Mouse (Mus musculus): ENCODE measurements around the gene Ice1. TPM values are rescaled to one million over a fixed set of nuclear protein-coding genes. Genes with fewer than 3 reads are reported as not detected.

Ice1 gene
- polyA plus RNA-seq, 1 experiment from 2014 or later = 35.1 TPM

- Histone ChIP-seq H3K27me3 (ENCODE audit: control insufficient read depth, insufficient read depth, low read length) (no peaks in the 10 kb centered on the region), H3K27ac (ENCODE audit: low read length) (no peak overlapping the region), H3K4me2 (replicated peaks; ENCODE audit: low read depth, low read length) (no peak overlapping the region), H3K9ac (replicated peaks; ENCODE audit: low read depth, low read length) (no peak overlapping the region), H3K36me3 (ENCODE audit: control insufficient read depth, insufficient read depth, low read length) (peaks cover 6% of the 10 kb centered on the region), H3K9me3 (ENCODE audit: control insufficient read depth, low read depth, low read length) (no peaks in the 10 kb centered on the region), H3K4me3 (ENCODE audit: low read depth, low read length) (no peak overlapping the region), H3K4me1 (ENCODE audit: control insufficient read depth, insufficient read depth, low read length) (no peaks in the 10 kb centered on the region)
- 34% methylated on average over 2 of the region's 2 CpGs for WGBS
- no peak for ATAC-seq (ENCODE audit: insufficient number of reproducible peaks, insufficient read depth, low FRiP score, low read depth)
Observed at GRCm38 (mm10) chr13:70582517-70582916, 54.9 kb downstream of the Ice1 start.

GRCm38 (mm10) chr13:70581509-70581908, 55.9 kb downstream of the Ice1 start:
- H3K9ac ChIP-seq (replicated peaks; ENCODE audit: low read depth, low read length) = no peak overlapping the region
- no peaks in the 10 kb centered on the region for H3K27me3 ChIP-seq (ENCODE audit: control insufficient read depth, insufficient read depth, low read length)
- no peak overlapping the region for H3K27ac ChIP-seq (ENCODE audit: low read length)
- 89% methylated on average over 4 of the region's 4 CpGs for WGBS
- H3K4me1 ChIP-seq (ENCODE audit: control insufficient read depth, insufficient read depth, low read length) = no peaks in the 10 kb centered on the region
- no peak overlapping the region for H3K4me3 ChIP-seq (ENCODE audit: low read depth, low read length)
- H3K36me3 ChIP-seq (ENCODE audit: control insufficient read depth, insufficient read depth, low read length) = peaks cover 3% of the 10 kb centered on the region
- H3K9me3 ChIP-seq (ENCODE audit: control insufficient read depth, low read depth, low read length) = no peaks in the 10 kb centered on the region
- H3K4me2 ChIP-seq (replicated peaks; ENCODE audit: low read depth, low read length) = no peak overlapping the region
- ATAC-seq (ENCODE audit: insufficient number of reproducible peaks, insufficient read depth, low FRiP score, low read depth) = no peak

- no peak overlapping the region for H3K4me3 ChIP-seq (ENCODE audit: low read depth, low read length)
- no peak for ATAC-seq (ENCODE audit: insufficient number of reproducible peaks, insufficient read depth, low FRiP score, low read depth)
- no peaks in the 10 kb centered on the region for H3K4me1 ChIP-seq (ENCODE audit: control insufficient read depth, insufficient read depth, low read length)
- H3K36me3 ChIP-seq (ENCODE audit: control insufficient read depth, insufficient read depth, low read length) = no peaks in the 10 kb centered on the region
- H3K9ac ChIP-seq (replicated peaks; ENCODE audit: low read depth, low read length) = no peak overlapping the region
- no peaks in the 10 kb centered on the region for H3K9me3 ChIP-seq (ENCODE audit: control insufficient read depth, low read depth, low read length)
- no peaks in the 10 kb centered on the region for H3K27me3 ChIP-seq (ENCODE audit: control insufficient read depth, insufficient read depth, low read length)
- no peak overlapping the region for H3K27ac ChIP-seq (ENCODE audit: low read length)
- WGBS = 91% methylated on average over 1 of the region's 1 CpGs
- no peak overlapping the region for H3K4me2 ChIP-seq (replicated peaks; ENCODE audit: low read depth, low read length)
Observed at GRCm38 (mm10) chr13:70574216-70574615, 63.2 kb downstream of the Ice1 start.

- no peaks in the 10 kb centered on the region for H3K4me1 ChIP-seq (ENCODE audit: control insufficient read depth, insufficient read depth, low read length)
- no peak overlapping the region for H3K4me2 ChIP-seq (replicated peaks; ENCODE audit: low read depth, low read length)
- H3K4me3 ChIP-seq (ENCODE audit: low read depth, low read length) = no peak overlapping the region
- H3K9ac ChIP-seq (replicated peaks; ENCODE audit: low read depth, low read length) = no peak overlapping the region
- H3K27me3 ChIP-seq (ENCODE audit: control insufficient read depth, insufficient read depth, low read length) = no peaks in the 10 kb centered on the region
- no peaks in the 10 kb centered on the region for H3K36me3 ChIP-seq (ENCODE audit: control insufficient read depth, insufficient read depth, low read length)
- ATAC-seq (ENCODE audit: insufficient number of reproducible peaks, insufficient read depth, low FRiP score, low read depth) = no peak
- no peaks in the 10 kb centered on the region for H3K9me3 ChIP-seq (ENCODE audit: control insufficient read depth, low read depth, low read length)
- 70% methylated on average over 2 of the region's 2 CpGs for WGBS
- no peak overlapping the region for H3K27ac ChIP-seq (ENCODE audit: low read length)
Observed at GRCm38 (mm10) chr13:70567889-70568288, 69.5 kb downstream of the Ice1 start.

- no peaks in the 10 kb centered on the region for H3K9me3 ChIP-seq (ENCODE audit: control insufficient read depth, low read depth, low read length)
- no peak for ATAC-seq (ENCODE audit: insufficient number of reproducible peaks, insufficient read depth, low FRiP score, low read depth)
Observed at GRCm38 (mm10) chr13:70553456-70553855, 84.0 kb downstream of the Ice1 start.

GRCm38 (mm10) chr13:70547457-70547856, 90.0 kb downstream of the Ice1 start:
- Histone ChIP-seq H3K4me1 (ENCODE audit: control insufficient read depth, insufficient read depth, low read length) (no peaks in the 10 kb centered on the region), H3K9me3 (ENCODE audit: control insufficient read depth, low read depth, low read length) (no peaks in the 10 kb centered on the region), H3K27me3 (ENCODE audit: control insufficient read depth, insufficient read depth, low read length) (no peaks in the 10 kb centered on the region), H3K4me3 (ENCODE audit: low read depth, low read length) (no peak overlapping the region), H3K9ac (replicated peaks; ENCODE audit: low read depth, low read length) (no peak overlapping the region), H3K36me3 (ENCODE audit: control insufficient read depth, insufficient read depth, low read length) (no peaks in the 10 kb centered on the region), H3K27ac (ENCODE audit: low read length) (no peak overlapping the region), H3K4me2 (replicated peaks; ENCODE audit: low read depth, low read length) (no peak overlapping the region)
- WGBS = 33% methylated on average over 3 of the region's 3 CpGs
- ATAC-seq (ENCODE audit: insufficient number of reproducible peaks, insufficient read depth, low FRiP score, low read depth) = no peak

More at GRCm38 (mm10) chr13:70553456-70553855, 84.0 kb downstream of the Ice1 start:
- Histone ChIP-seq H3K4me3 (ENCODE audit: low read depth, low read length) (no peak overlapping the region), H3K27me3 (ENCODE audit: control insufficient read depth, insufficient read depth, low read length) (no peaks in the 10 kb centered on the region), H3K4me1 (ENCODE audit: control insufficient read depth, insufficient read depth, low read length) (no peaks in the 10 kb centered on the region), H3K9ac (replicated peaks; ENCODE audit: low read depth, low read length) (no peak overlapping the region), H3K4me2 (replicated peaks; ENCODE audit: low read depth, low read length) (no peak overlapping the region), H3K36me3 (ENCODE audit: control insufficient read depth, insufficient read depth, low read length) (no peaks in the 10 kb centered on the region), H3K27ac (ENCODE audit: low read length) (no peak overlapping the region)
- WGBS = 76% methylated on average over 5 of the region's 5 CpGs

GRCm38 (mm10) chr13:70545261-70545660, 92.2 kb downstream of the Ice1 start:
- H3K9me3 ChIP-seq (ENCODE audit: control insufficient read depth, low read depth, low read length) = no peaks in the 10 kb centered on the region
- ATAC-seq (ENCODE audit: insufficient number of reproducible peaks, insufficient read depth, low FRiP score, low read depth) = no peak
- no peak overlapping the region for H3K4me2 ChIP-seq (replicated peaks; ENCODE audit: low read depth, low read length)
- no peak overlapping the region for H3K9ac ChIP-seq (replicated peaks; ENCODE audit: low read depth, low read length)
- H3K27me3 ChIP-seq (ENCODE audit: control insufficient read depth, insufficient read depth, low read length) = no peaks in the 10 kb centered on the region
- no peaks in the 10 kb centered on the region for H3K4me1 ChIP-seq (ENCODE audit: control insufficient read depth, insufficient read depth, low read length)
- no peak overlapping the region for H3K4me3 ChIP-seq (ENCODE audit: low read depth, low read length)
- 11% methylated on average over 1 of the region's 1 CpGs for WGBS
- H3K36me3 ChIP-seq (ENCODE audit: control insufficient read depth, insufficient read depth, low read length) = no peaks in the 10 kb centered on the region
- no peak overlapping the region for H3K27ac ChIP-seq (ENCODE audit: low read length)

- no peaks in the 10 kb centered on the region for H3K9me3 ChIP-seq (ENCODE audit: control insufficient read depth, low read depth, low read length)
- H3K36me3 ChIP-seq (ENCODE audit: control insufficient read depth, insufficient read depth, low read length) = no peaks in the 10 kb centered on the region
- WGBS = 59% methylated on average over 1 of the region's 1 CpGs
- no peak overlapping the region for H3K4me2 ChIP-seq (replicated peaks; ENCODE audit: low read depth, low read length)
- no peaks in the 10 kb centered on the region for H3K4me1 ChIP-seq (ENCODE audit: control insufficient read depth, insufficient read depth, low read length)
- no peak overlapping the region for H3K4me3 ChIP-seq (ENCODE audit: low read depth, low read length)
- no peaks in the 10 kb centered on the region for H3K27me3 ChIP-seq (ENCODE audit: control insufficient read depth, insufficient read depth, low read length)
- no peak overlapping the region for H3K27ac ChIP-seq (ENCODE audit: low read length)
- no peak for ATAC-seq (ENCODE audit: insufficient number of reproducible peaks, insufficient read depth, low FRiP score, low read depth)
- no peak overlapping the region for H3K9ac ChIP-seq (replicated peaks; ENCODE audit: low read depth, low read length)
Observed at GRCm38 (mm10) chr13:70539842-70540241, 97.6 kb downstream of the Ice1 start.

GRCm38 (mm10) chr13:70533412-70533811, 104.0 kb downstream of the Ice1 start:
- Histone ChIP-seq H3K4me3 (ENCODE audit: low read depth, low read length) (no peak overlapping the region), H3K36me3 (ENCODE audit: control insufficient read depth, insufficient read depth, low read length) (no peaks in the 10 kb centered on the region), H3K27me3 (ENCODE audit: control insufficient read depth, insufficient read depth, low read length) (no peaks in the 10 kb centered on the region), H3K4me1 (ENCODE audit: control insufficient read depth, insufficient read depth, low read length) (no peaks in the 10 kb centered on the region), H3K4me2 (replicated peaks; ENCODE audit: low read depth, low read length) (no peak overlapping the region), H3K9ac (replicated peaks; ENCODE audit: low read depth, low read length) (no peak overlapping the region), H3K9me3 (ENCODE audit: control insufficient read depth, low read depth, low read length) (no peaks in the 10 kb centered on the region), H3K27ac (ENCODE audit: low read length) (no peak overlapping the region)
- 87% methylated on average over 5 of the region's 5 CpGs for WGBS
- ATAC-seq (ENCODE audit: insufficient number of reproducible peaks, insufficient read depth, low FRiP score, low read depth) = no peak
